Mouse (Mus musculus) cortical plate, adult 2 months (tissue): ENCODE data around the gene Ltbp2.

ENCODE experiments used
- CTCF ChIP-seq: fragments of 200-500 bp; IDR thresholded peaks from 2 replicates; pipeline ENCODE4 v1.5.1; 2011; ENCODE audit warnings: mild to moderate bottlenecking, control low read depth, low read length; ENCODE audit not compliant: insufficient read depth; ENCODE audit errors: extremely low read depth
- POLR2A ChIP-seq: fragments of 200-500 bp; IDR thresholded peaks from 2 replicates; pipeline ENCODE4 v1.6.1; 2011; ENCODE audit warnings: mild to moderate bottlenecking, low read length, control low read depth; ENCODE audit not compliant: insufficient read depth; ENCODE audit errors: extremely low read depth

DNA sequence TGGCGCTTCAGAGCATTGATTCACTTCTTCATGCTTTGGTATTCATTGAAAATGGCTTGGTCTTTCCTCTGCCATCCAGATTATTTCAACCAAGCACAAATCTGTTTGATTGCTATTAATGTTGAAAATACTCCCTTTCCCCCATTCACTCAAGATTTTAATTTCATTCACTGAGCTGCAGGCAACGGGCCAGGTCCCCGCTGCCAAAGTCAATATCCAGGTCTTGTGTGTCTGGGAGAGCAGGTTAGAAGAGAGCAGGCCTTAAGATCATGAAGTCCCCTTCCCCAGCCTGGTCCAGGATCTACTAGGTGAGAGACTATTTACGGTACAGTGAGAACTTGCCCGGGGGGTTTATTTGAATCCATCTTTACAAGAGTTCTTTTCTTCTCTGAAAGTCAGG, 38.6 kb upstream of the Ltbp2 start:
- TF ChIP-seq CTCF, result no peak
- TF ChIP-seq POLR2A, result no peak
